Comparison of ENCODE assay signal across 11 mouse cellular contexts in genomic region chr2:5112785-5113291, GRCm38 (mm10). TPM values are rescaled to one million over a fixed set of nuclear protein-coding genes. Genes with fewer than 3 reads are reported as not detected.
DNase-seq lines count a peak whose midpoint lies in the region; ATAC-seq and TF ChIP-seq lines count a peak whose summit lies in the region.
"Had no signal": no experiment of that assay in that cellular context is flagged by ENCODE, and none has a peak within 500 bp of the region (broad histone marks: within the 10 kb centered on the region; RNA-seq: fewer than 3 reads in every experiment).

No protein-coding gene starts in this region.

- peak overlapping the region; percentile 33 for H3K4me2 ChIP-seq in heart, embryonic 16.5 days (ENCODE audit: low read depth, low read length)
- H3K4me2 ChIP-seq in hindbrain, postnatal 0 days (ENCODE audit: low read depth, low read length), result no peak overlapping the region

- peaks cover 12% of the 10 kb centered on the region for H3K4me1 ChIP-seq in heart, embryonic 16.5 days (ENCODE audit: control insufficient read depth, insufficient read depth, low read length)
- no peaks in the 10 kb centered on the region for H3K4me1 ChIP-seq in testis, adult 2 months (ENCODE audit: control insufficient read depth, insufficient read depth, low read length)
- H3K4me1 ChIP-seq in hindbrain, postnatal 0 days (ENCODE audit: insufficient read depth, low read length), result 0 out of 2 replicates have a peak, but pooled peaks cover 7% of the 10 kb centered on the region

- no peak for TF ChIP-seq POLR2A in testis, adult 2 months (IDR thresholded peaks at IDR 0.05; ENCODE audit: control insufficient read depth, low read depth, low read length)

- peak; percentile 77 for ATAC-seq in heart, embryonic 16.5 days (replicated peaks; ENCODE audit: extremely low read depth, insufficient read depth, low FRiP score)
- peak; percentile 55; the same call in 1 of the 2 replicates for ATAC-seq in hindbrain, postnatal 0 days

- TF ChIP-seq CTCF in testis, adult 2 months (IDR thresholded peaks at IDR 0.05; ENCODE audit: control insufficient read depth, insufficient read depth, insufficient replicate concordance, low read depth, low read length), result no peak
- TF ChIP-seq CTCF in hindbrain, postnatal 0 days (IDR thresholded peaks at IDR 0.05; ENCODE audit: low read depth), result no peak

- WGBS in heart, embryonic 16.5 days, result 22% methylated on average over 8 of the region's 8 CpGs
- WGBS in hindbrain, postnatal 0 days, result 10% methylated on average over 8 of the region's 8 CpGs

- H3K9me3 ChIP-seq in heart, embryonic 16.5 days (replicated peaks; ENCODE audit: control insufficient read depth, low read length), result no peaks in the 10 kb centered on the region
- no peaks in the 10 kb centered on the region for H3K9me3 ChIP-seq in hindbrain, postnatal 0 days (ENCODE audit: low read length)

- H3K36me3 ChIP-seq in heart, embryonic 16.5 days (ENCODE audit: control insufficient read depth, insufficient read depth), result no peaks in the 10 kb centered on the region
- no peaks in the 10 kb centered on the region for H3K36me3 ChIP-seq in testis, adult 2 months (ENCODE audit: control insufficient read depth, insufficient read depth, low read length)
- no peaks in the 10 kb centered on the region for H3K36me3 ChIP-seq in hindbrain, postnatal 0 days (ENCODE audit: insufficient read depth, low read length)

- intact Hi-C loops in heart, postnatal 36 days (cut with DNase I), result no loop called here

- no peaks in the 10 kb centered on the region for H3K27me3 ChIP-seq in heart, embryonic 16.5 days (ENCODE audit: control insufficient read depth, insufficient read depth, low read length)
- no peaks in the 10 kb centered on the region for H3K27me3 ChIP-seq in testis, adult 2 months (ENCODE audit: control insufficient read depth, insufficient read depth, low read length)
- H3K27me3 ChIP-seq in hindbrain, postnatal 0 days (ENCODE audit: insufficient read depth, low read length), result no peaks in the 10 kb centered on the region

- no peak for DNase-seq in heart, postnatal 36 days
- no peak for DNase-seq in testis, postnatal 10 days (ENCODE audit: low spot score)
- DNase-seq in hindbrain, postnatal 0 days (ENCODE audit: low spot score), result peak; percentile 56
- DNase-seq in right cerebral cortex, adult 18-20 months, result no peak
- no peak for DNase-seq in urinary bladder, adult 18-20 months (ENCODE audit: low spot score in 2 of 2)
- DNase-seq in frontal cortex, postnatal 36 days (ENCODE audit: low spot score in 2 of 2), result no peak
- DNase-seq: layer of hippocampus, postnatal 36 days; thymus, postnatal 14 days had no signal

- H3K9ac ChIP-seq in heart, embryonic 16.5 days (ENCODE audit: low read length), result no peak overlapping the region
- H3K9ac ChIP-seq in hindbrain, postnatal 0 days (replicated peaks; ENCODE audit: low read length), result no peak overlapping the region

- peak overlapping the region; percentile 71 for H3K27ac ChIP-seq in heart, embryonic 16.5 days (ENCODE audit: low read length)
- H3K27ac ChIP-seq in testis, adult 2 months (ENCODE audit: control insufficient read depth, insufficient read depth, low read depth, low read length), result peak overlapping the region; percentile 10; the same call in 1 of the 2 replicates
- H3K27ac ChIP-seq in hindbrain, postnatal 0 days, result peak overlapping the region; percentile 22; the same call in 1 of the 2 replicates
- H3K27ac ChIP-seq: macrophage had no signal

- no peak overlapping the region for H3K4me3 ChIP-seq in heart, embryonic 16.5 days (ENCODE audit: low read length)
- no peak overlapping the region for H3K4me3 ChIP-seq in testis, adult 2 months (ENCODE audit: control insufficient read depth, low read depth, low read length)
- no peak overlapping the region for H3K4me3 ChIP-seq in hindbrain, postnatal 0 days (ENCODE audit: low read length)

RNA-seq across cellular contexts. Expression of gene Ccdc3, which starts 24.7 kb away (rescaled TPM):
- 6.5 and 8.8 TPM in 2 replicates for polyA plus RNA-seq in heart, embryonic 16.5 days (2015; fragmentation: Nextera tagmentation; extraction: Ambion mirVana)
- total RNA-seq in heart, postnatal 36 days (2021), result 1 to 10 TPM; 3.2 to 3.7 TPM
- polyA plus RNA-seq in testis, adult 2 months (2012; rRNA removed), result 0.94 and 1.2 TPM in 2 replicates
- 18.9 and 21.5 TPM in 2 replicates for total RNA-seq in hindbrain, postnatal 0 days (2014; rRNA removed)
- 7.1 and 8.4 TPM in 2 replicates for polyA plus RNA-seq in hindbrain, postnatal 0 days (2015; fragmentation: Nextera tagmentation; extraction: Ambion mirVana)
- polyA plus RNA-seq: macrophage had no signal

RNA-seq across cellular contexts. Expression of gene Optn, which starts 49.0 kb away (rescaled TPM):
- polyA plus RNA-seq in heart, embryonic 16.5 days (2015; fragmentation: Nextera tagmentation; extraction: Ambion mirVana), result 17.9 TPM in 2 replicates
- total RNA-seq in heart, postnatal 36 days (2021), result 10 to 100 TPM; 64.7 to 65.2 TPM
- polyA plus RNA-seq in testis, adult 2 months (2012; rRNA removed), result 37.8 and 38.2 TPM in 2 replicates
- 31.2 and 39.3 TPM in 2 replicates for total RNA-seq in hindbrain, postnatal 0 days (2014; rRNA removed)
- 38.3 and 39.2 TPM in 2 replicates for polyA plus RNA-seq in hindbrain, postnatal 0 days (2015; fragmentation: Nextera tagmentation; extraction: Ambion mirVana)

Comparison
In these comparisons a context has a peak if more than half of its experiments do, and no peak if none do; other contexts are left out.
1. H3K27ac ChIP-seq: peak in every context shown above with its lines; median percentile 71 in heart, embryonic 16.5 days; 22 in hindbrain, postnatal 0 days; 10 in testis, adult 2 months.